Mouse (Mus musculus) CH12.LX (cell line): ENCODE data around the gene Thrap3. TPM values are rescaled to one million over a fixed set of nuclear protein-coding genes. Genes with fewer than 3 reads are reported as not detected.

ENCODE experiments used
- DNase-seq: peaks from one replicate; pipeline ENCODE4 v3.0.0-alpha.2; 2013; ENCODE audit errors: extremely low read depth
- H3K27ac ChIP-seq: 2 replicates; pipeline ENCODE4 v1.5.1; 2012; ENCODE audit warnings: low read depth, mild to moderate bottlenecking, control low read depth, moderate library complexity; ENCODE audit not compliant: insufficient read depth
- H3K27me3 ChIP-seq: replicated peaks from 2 replicates; pipeline ENCODE3; 2012; ENCODE audit warnings: inconsistent platforms
- H3K36me3 ChIP-seq, 2 experiments: replicated peaks in 1 of 2; 2 replicates each; pipeline versions ENCODE3 to v1.6.1; 2012; ENCODE audit warnings: inconsistent platforms in 1 of 2, low read length in 1 of 2, mild to moderate bottlenecking in 1 of 2, mixed read lengths in 1 of 2, moderate library complexity in 1 of 2; ENCODE audit not compliant: control insufficient read depth in 1 of 2, insufficient read depth in 1 of 2
- H3K4me1 ChIP-seq, 2 experiments: 2 replicates each; pipeline ENCODE4 v1.6.1; 2012; ENCODE audit warnings: inconsistent platforms in 1 of 2, moderate library complexity in 1 of 2; ENCODE audit not compliant: insufficient read depth in 2 of 2, control insufficient read depth in 1 of 2
- H3K4me2 ChIP-seq: 2 replicates; pipeline ENCODE4 v1.6.1; 2012; ENCODE audit warnings: low read depth, mild to moderate bottlenecking, control low read depth; ENCODE audit not compliant: poor library complexity, insufficient read depth, severe bottlenecking
- H3K4me3 ChIP-seq, 3 experiments: fragments of 150-350 bp in 1 of 3; sonication (generic) in 1 of 3; replicated peaks in 1 of 3; 2 replicates each; pipeline versions ENCODE3 to v1.5.1; 2011 to 2012; ENCODE audit warnings: low read depth in 2 of 3, low read length in 2 of 3, mild to moderate bottlenecking in 2 of 3, moderate library complexity in 2 of 3, control low read depth in 1 of 3, improper control_type of control experiment in 1 of 3, inconsistent platforms in 1 of 3, mixed read lengths in 1 of 3; ENCODE audit not compliant: poor library complexity in 1 of 3
- H3K79me2 ChIP-seq: replicated peaks from 2 replicates; pipeline ENCODE4 v1.6.1; 2012; ENCODE audit warnings: mild to moderate bottlenecking, moderate library complexity; ENCODE audit not compliant: control insufficient read depth, poor library complexity, insufficient read depth, severe bottlenecking; ENCODE audit errors: extremely low read depth
- H3K9ac ChIP-seq: 2 replicates; pipeline ENCODE4 v1.6.1; 2012; ENCODE audit warnings: low read depth, mild to moderate bottlenecking, control low read depth, moderate library complexity; ENCODE audit not compliant: insufficient read depth
- H3K9me3 ChIP-seq: replicated peaks from 2 replicates; pipeline ENCODE3; 2012; ENCODE audit warnings: low read length, inconsistent platforms, mixed read lengths
- BHLHE40 ChIP-seq: IDR thresholded peaks from 2 replicates; pipeline ENCODE4 v1.6.1; 2011; ENCODE audit warnings: mild to moderate bottlenecking, low read depth, low read length, improper control_type of control experiment
- CHD1 ChIP-seq: IDR thresholded peaks from 2 replicates; pipeline ENCODE4 v1.6.1; 2012; ENCODE audit warnings: low read depth, low read length, improper control_type of control experiment, inconsistent platforms
- CHD2 ChIP-seq: IDR thresholded peaks from 2 replicates; pipeline ENCODE4 v1.6.1; 2011; ENCODE audit warnings: low read length, improper control_type of control experiment
- CTCF ChIP-seq, 2 experiments: IDR thresholded peaks in 1 of 2; conservative IDR thresholded peaks in 1 of 2; 2 replicates each; pipeline ENCODE4 v1.5.1; 2011 to 2012; ENCODE audit warnings: low read depth in 2 of 2, low read length in 2 of 2, improper control_type of control experiment in 1 of 2, inconsistent platforms in 1 of 2, mild to moderate bottlenecking in 1 of 2, moderate library complexity in 1 of 2
- E2F4 ChIP-seq: IDR thresholded peaks from 2 replicates; pipeline ENCODE4 v1.6.1; 2011; ENCODE audit warnings: low read depth, low read length, improper control_type of control experiment; ENCODE audit not compliant: insufficient replicate concordance
- ETS1 ChIP-seq: conservative IDR thresholded peaks from 2 replicates; pipeline ENCODE4 v1.6.1; 2012; ENCODE audit warnings: low read depth, mild to moderate bottlenecking, inconsistent platforms, low read length, improper control_type of control experiment, moderate library complexity
- GABPA ChIP-seq: IDR thresholded peaks from 2 replicates; pipeline ENCODE4 v1.6.1; 2012; ENCODE audit warnings: low read depth, low read length, improper control_type of control experiment, inconsistent platforms; ENCODE audit not compliant: insufficient replicate concordance
- HCFC1 ChIP-seq: IDR thresholded peaks from 2 replicates; pipeline ENCODE4 v1.6.1; 2012; ENCODE audit warnings: low read depth, mild to moderate bottlenecking, inconsistent platforms, low read length, improper control_type of control experiment
- JUN ChIP-seq: IDR thresholded peaks from 2 replicates; pipeline ENCODE4 v1.6.1; 2011; ENCODE audit warnings: low read depth, mild to moderate bottlenecking, low read length, improper control_type of control experiment, moderate library complexity; ENCODE audit not compliant: insufficient read depth
- JUND ChIP-seq: conservative IDR thresholded peaks from 2 replicates; pipeline ENCODE4 v1.6.1; 2011; ENCODE audit warnings: low read depth, low read length, improper control_type of control experiment
- KAT2A ChIP-seq: IDR thresholded peaks from 2 replicates; pipeline ENCODE4 v1.6.1; 2012; ENCODE audit warnings: low read length, improper control_type of control experiment, inconsistent platforms; ENCODE audit not compliant: insufficient replicate concordance
- MAZ ChIP-seq: IDR thresholded peaks from 2 replicates; pipeline ENCODE4 v1.6.1; 2012; ENCODE audit warnings: low read depth, mild to moderate bottlenecking, inconsistent platforms, low read length, improper control_type of control experiment, moderate library complexity
- MXI1 ChIP-seq: IDR thresholded peaks from 2 replicates; pipeline ENCODE4 v1.6.1; 2011; ENCODE audit warnings: mild to moderate bottlenecking, low read depth, low read length, improper control_type of control experiment
- MYC ChIP-seq: IDR thresholded peaks from 2 replicates; pipeline ENCODE4 v1.6.1; 2011; ENCODE audit warnings: low read depth, mild to moderate bottlenecking, improper control_type of control experiment, low read length
- NELFE ChIP-seq: IDR thresholded peaks from 2 replicates; pipeline ENCODE4 v1.6.1; 2011; ENCODE audit warnings: low read depth, low read length, improper control_type of control experiment
- NRF1 ChIP-seq: IDR thresholded peaks from 2 replicates; pipeline ENCODE4 v1.6.1; 2014; ENCODE audit warnings: low read depth, mild to moderate bottlenecking, inconsistent platforms, low read length, improper control_type of control experiment, moderate library complexity
- POLR2A ChIP-seq: IDR thresholded peaks from 2 replicates; pipeline ENCODE4 v1.6.1; 2011; ENCODE audit warnings: low read depth, mild to moderate bottlenecking, improper control_type of control experiment, low read length
- POLR2AphosphoS2 ChIP-seq: IDR thresholded peaks from 2 replicates; pipeline ENCODE4 v1.6.1; 2011; ENCODE audit warnings: low read depth, low read length, improper control_type of control experiment
- RAD21 ChIP-seq: IDR thresholded peaks from 2 replicates; pipeline ENCODE4 v1.6.1; 2011; ENCODE audit warnings: low read depth, mild to moderate bottlenecking, low read length, improper control_type of control experiment, moderate library complexity
- RCOR1 ChIP-seq: conservative IDR thresholded peaks from 2 replicates; pipeline ENCODE4 v1.6.1; 2012; ENCODE audit warnings: low read depth, mild to moderate bottlenecking, inconsistent platforms, low read length, improper control_type of control experiment
- SIN3A ChIP-seq: IDR thresholded peaks from 2 replicates; pipeline ENCODE4 v1.6.1; 2012; ENCODE audit warnings: low read length, improper control_type of control experiment, inconsistent platforms
- TCF12 ChIP-seq: IDR thresholded peaks from 2 replicates; pipeline ENCODE4 v1.6.1; 2014; ENCODE audit warnings: low read depth, mild to moderate bottlenecking, inconsistent platforms, low read length, improper control_type of control experiment
- USF1 ChIP-seq: IDR thresholded peaks from 2 replicates; pipeline ENCODE4 v1.6.1; 2014; ENCODE audit warnings: low read depth, mild to moderate bottlenecking, inconsistent platforms, low read length, improper control_type of control experiment
- USF2 ChIP-seq: conservative IDR thresholded peaks from 2 replicates; pipeline ENCODE4 v1.6.1; 2011; ENCODE audit warnings: low read depth, low read length, improper control_type of control experiment
- ZC3H11A ChIP-seq: IDR thresholded peaks from 2 replicates; pipeline ENCODE4 v1.6.1; 2012; ENCODE audit warnings: low read depth, mild to moderate bottlenecking, inconsistent platforms, low read length, improper control_type of control experiment
- ZNF384 ChIP-seq: IDR thresholded peaks from 2 replicates; pipeline ENCODE4 v1.6.1; 2012; ENCODE audit warnings: low read depth, low read length, improper control_type of control experiment, inconsistent platforms
- dilution Hi-C: fragments of 300-500 bp; cut with MboI; formaldehyde crosslinking; loops from 2 replicates; pipeline ENCODE4 v1.14.3; 2020; ENCODE audit warnings: low sequenced_read_pairs; ENCODE audit not compliant: extremely low pct_unique_long_range_greater_than_20kb, extremely low pct_ligation_motif_present
- in situ Hi-C: fragments of 300-500 bp; cut with MboI; formaldehyde crosslinking; loops from 3 replicates; pipeline ENCODE4 v1.14.3; 2019; ENCODE audit warnings: low sequenced_read_pairs, low pct_ligation_motif_present, low pct_unique_long_range_greater_than_20kb, mixed read lengths
- polyA plus RNA-seq: library from polyadenylated mRNA; unstranded; fragments of >175 nt; gene quantifications from 2 replicates; pipeline ENCODE4 v1.2.1, GENCODE M21; 2012; ENCODE audit warnings: low read depth; ENCODE audit not compliant: insufficient read length
- total RNA-seq, 2 experiments: library from RNA; depleted of rRNA; stranded (reverse); fragments of 300-350 nt in 1 of 2; fragments of >200 nt in 1 of 2; gene quantifications; 2 replicates each; pipeline ENCODE4 v1.2.3; 2012 to 2014

Gene Thrap3
- total and polyA plus RNA-seq, 3 experiments: 140 to 327 (median 183) TPM

GRCm38 (mm10) chr4:126141021-126141420 is 61.5 kb downstream of the Thrap3 start:
- dilution Hi-C loops (no loop called here), in situ Hi-C loops (no loop called here)
- no peak overlapping the region for H3K4me2 ChIP-seq
- peaks cover 0 to 14% of the 10 kb centered on the region in 2 experiments; a peak in 3 of 4 replicates for H3K4me1 ChIP-seq
- H3K9ac ChIP-seq: no peak overlapping the region
- TF ChIP-seq POLR2A (no peak), TCF12 (no peak), E2F4 (no peak), MAZ (no peak), ZC3H11A (no peak), KAT2A (no peak), GABPA (no peak), MYC (no peak), NELFE (no peak), CTCF (conservative IDR thresholded peaks at IDR 0.05 in 1 of 2, IDR thresholded peaks at IDR 0.05 in 1 of 2; ENCODE audit: low read depth in 2 of 2, low read length in 2 of 2) (no peak), POLR2AphosphoS2 (no peak), ZNF384 (no peak), JUND (no peak), ETS1 (no peak), NRF1 (no peak)
- no peak overlapping the region for H3K4me3 ChIP-seq
- peaks cover 49 to 58% of the 10 kb centered on the region in 2 experiments for H3K36me3 ChIP-seq
- no peak overlapping the region for H3K27ac ChIP-seq
- DNase-seq: no peak
- no peaks in the 10 kb centered on the region for H3K9me3 ChIP-seq
- no peaks in the 10 kb centered on the region for H3K79me2 ChIP-seq
- H3K27me3 ChIP-seq: no peaks in the 10 kb centered on the region

- DNase-seq: no peak
- Histone ChIP-seq H3K36me3 (peaks cover 78 to 87% of the 10 kb centered on the region in 2 experiments), H3K27ac (no peak overlapping the region), H3K4me2 (no peak overlapping the region), H3K4me1 (peaks cover 0 to 20% of the 10 kb centered on the region in 2 experiments; a peak in 3 of 4 replicates), H3K79me2 (no peaks in the 10 kb centered on the region), H3K9ac (no peak overlapping the region), H3K27me3 (no peaks in the 10 kb centered on the region), H3K4me3 (no peak overlapping the region), H3K9me3 (no peaks in the 10 kb centered on the region)
- TF ChIP-seq JUN (no peak), JUND (no peak), TCF12 (no peak), SIN3A (no peak), MYC (no peak), USF2 (no peak), CHD1 (no peak), HCFC1 (no peak), USF1 (no peak), ZC3H11A (no peak), POLR2AphosphoS2 (no peak), POLR2A (no peak), NELFE (no peak), RAD21 (no peak), CHD2 (no peak), MXI1 (no peak), MAZ (no peak), ZNF384 (no peak), RCOR1 (no peak), BHLHE40 (no peak)
- dilution Hi-C loops (no loop called here), in situ Hi-C loops (no loop called here)
Measured at GRCm38 (mm10) chr4:126137773-126138172, 64.8 kb downstream of the Thrap3 start.
